Mouse (Mus musculus): Measurements from ENCODE around the gene Camkmt. TPM values are rescaled to one million over a fixed set of nuclear protein-coding genes. Genes with fewer than 3 reads are reported as not detected.

Gene Camkmt
- 6.5 and 6.9 TPM in 2 replicates for polyA plus RNA-seq (2012; rRNA removed)

GRCm38 (mm10) chr17:85090120-85091099 is at the start of gene Camkmt, which contains the start of gene Prepl:
Gene Camkmt, plus strand, starts transcription at chr17:85090552.
Gene Prepl, minus strand, starts transcription at chr17:85090241.

Other genes with a start within 250 kb of the Camkmt start
- 82.1 and 84.1 TPM in 2 replicates for gene Ppm1b, start 133.8 kb upstream of the Camkmt start, polyA plus RNA-seq (2012; rRNA removed)
- 1.4 and 1.9 TPM in 2 replicates for gene Slc3a1, start 62.2 kb upstream of the Camkmt start, polyA plus RNA-seq (2012; rRNA removed)
- gene Prepl, start 311 bp upstream of the Camkmt start, polyA plus RNA-seq (2012; rRNA removed): 90.6 and 93.2 TPM in 2 replicates

Measured in central nervous system, embryonic 14 days (tissue).